Mouse (Mus musculus): ENCODE data around the gene Chrm5.

The Chrm5 gene

GRCm38 (mm10) chr2:112429665-112430064, 50.9 kb downstream of the Chrm5 start:
- no peak for DNase-seq (ENCODE audit: low spot score in 2 of 2)

Measured in spleen, postnatal 4 days (tissue).